Mouse (Mus musculus) hematopoietic stem cell, adult 5-6 weeks (primary cell): ENCODE data around the gene Edaradd. TPM values are rescaled to one million over a fixed set of nuclear protein-coding genes. Genes with fewer than 3 reads are reported as not detected.

Experiments used
- total RNA-seq: library from RNA; stranded (forward); fragments of 172-1452, 232-1000 nt; gene quantifications from 2 replicates; pipeline ENCODE4 v1.2.3, GENCODE M21; 2017

The Edaradd gene
- total RNA-seq, 1 experiment from 2014 or later, result 0.45 TPM

Other genes starting within 250 kb of the Edaradd start
- gene Actn2, start 179.7 kb downstream of the Edaradd start, total RNA-seq, result 0.60 and 2.8 TPM in 2 replicates
- gene Heatr1, start 125.4 kb downstream of the Edaradd start, total RNA-seq, result 77.2 and 90.0 TPM in 2 replicates
- gene Lgals8, start 55.5 kb downstream of the Edaradd start, total RNA-seq, result 94.2 and 103 TPM in 2 replicates
- gene Ero1lb, start 45.4 kb upstream of the Edaradd start, total RNA-seq, result 7.4 and 10.3 TPM in 2 replicates